Mouse (Mus musculus): Measurements from ENCODE around the gene Swi5. TPM values are rescaled to one million over a fixed set of nuclear protein-coding genes. Genes with fewer than 3 reads are reported as not detected.
A peak's percentile ranks its signal among the peaks of the same experiment; 100 is the strongest.

Swi5 gene
- polyA plus RNA-seq, 2 experiments, result 221 to 324 TPM

- H3K4me3 ChIP-seq (replicated peaks; ENCODE audit: low read length), result peak overlapping the region; percentile 79
- H3K27ac ChIP-seq (replicated peaks; ENCODE audit: low read depth, low read length), result no peak overlapping the region
- peak overlapping the region; percentile 69 for H3K4me2 ChIP-seq (replicated peaks; ENCODE audit: low read depth, low read length, severe bottlenecking)
- peak overlapping the region; percentile 69 for H3K9ac ChIP-seq (ENCODE audit: low read depth, low read length, severe bottlenecking)
- no peaks in the 10 kb centered on the region for H3K9me3 ChIP-seq (ENCODE audit: control insufficient read depth, low read length)
- peaks cover 34% of the 10 kb centered on the region for H3K36me3 ChIP-seq (ENCODE audit: control insufficient read depth, insufficient read depth, low read length)
- H3K4me1 ChIP-seq (ENCODE audit: control insufficient read depth, insufficient read depth, low read length), result peaks cover 7% of the 10 kb centered on the region; the same call in 1 of the 2 replicates
- ATAC-seq (ENCODE audit: low FRiP score, low read depth) (no peak), DNase-seq (ENCODE audit: low spot score) (no peak)
- TF ChIP-seq POLR2A (IDR thresholded peaks at IDR 0.05; ENCODE audit: borderline replicate concordance, extremely low read depth, insufficient read depth, insufficient read length), result no peak
- 61% methylated on average over 6 of the region's 6 CpGs for WGBS
- H3K27me3 ChIP-seq (ENCODE audit: control insufficient read depth, insufficient read depth, low read length), result no peaks in the 10 kb centered on the region
Observed at GRCm38 (mm10) chr2:32258887-32259533, 28.9 kb downstream of the Swi5 start.

GRCm38 (mm10) chr2:32256273-32256672 is 31.6 kb downstream of the Swi5 start:
- Histone ChIP-seq H3K9me3 (ENCODE audit: control insufficient read depth, low read length) (no peaks in the 10 kb centered on the region), H3K27me3 (ENCODE audit: control insufficient read depth, insufficient read depth, low read length) (no peaks in the 10 kb centered on the region), H3K9ac (ENCODE audit: low read depth, low read length, severe bottlenecking) (no peak overlapping the region), H3K36me3 (ENCODE audit: control insufficient read depth, insufficient read depth, low read length) (peaks cover 61% of the 10 kb centered on the region), H3K4me3 (replicated peaks; ENCODE audit: low read length) (no peak overlapping the region), H3K4me1 (ENCODE audit: control insufficient read depth, insufficient read depth, low read length) (peaks cover 7% of the 10 kb centered on the region; the same call in 1 of the 2 replicates), H3K27ac (replicated peaks; ENCODE audit: low read depth, low read length) (no peak overlapping the region), H3K4me2 (replicated peaks; ENCODE audit: low read depth, low read length, severe bottlenecking) (no peak overlapping the region)
- ATAC-seq (ENCODE audit: low FRiP score, low read depth) (no peak), DNase-seq (ENCODE audit: low spot score) (no peak)
- TF ChIP-seq POLR2A (IDR thresholded peaks at IDR 0.05; ENCODE audit: borderline replicate concordance, extremely low read depth, insufficient read depth, insufficient read length), result no peak
- WGBS, result 95% methylated on average over 11 of the region's 11 CpGs

GRCm38 (mm10) chr2:32254563-32254962 is 33.3 kb downstream of the Swi5 start:
- peaks cover 78% of the 10 kb centered on the region for H3K36me3 ChIP-seq (ENCODE audit: control insufficient read depth, insufficient read depth, low read length)
- 86% methylated on average over 5 of the region's 5 CpGs for WGBS
- ATAC-seq (ENCODE audit: low FRiP score, low read depth), result no peak
- no peak for DNase-seq (ENCODE audit: low spot score)
- H3K27ac ChIP-seq (replicated peaks; ENCODE audit: low read depth, low read length), result no peak overlapping the region
- H3K4me1 ChIP-seq (ENCODE audit: control insufficient read depth, insufficient read depth, low read length), result peaks cover 7% of the 10 kb centered on the region; the same call in 1 of the 2 replicates
- no peaks in the 10 kb centered on the region for H3K9me3 ChIP-seq (ENCODE audit: control insufficient read depth, low read length)
- TF ChIP-seq POLR2A (IDR thresholded peaks at IDR 0.05; ENCODE audit: borderline replicate concordance, extremely low read depth, insufficient read depth, insufficient read length), result no peak
- H3K9ac ChIP-seq (ENCODE audit: low read depth, low read length, severe bottlenecking), result no peak overlapping the region
- H3K4me3 ChIP-seq (replicated peaks; ENCODE audit: low read length), result no peak overlapping the region
- H3K4me2 ChIP-seq (replicated peaks; ENCODE audit: low read depth, low read length, severe bottlenecking), result no peak overlapping the region
- no peaks in the 10 kb centered on the region for H3K27me3 ChIP-seq (ENCODE audit: control insufficient read depth, insufficient read depth, low read length)

- Histone ChIP-seq H3K9ac (ENCODE audit: low read depth, low read length, severe bottlenecking) (no peak overlapping the region), H3K4me2 (replicated peaks; ENCODE audit: low read depth, low read length, severe bottlenecking) (no peak overlapping the region), H3K9me3 (ENCODE audit: control insufficient read depth, low read length) (no peaks in the 10 kb centered on the region), H3K4me3 (replicated peaks; ENCODE audit: low read length) (no peak overlapping the region), H3K27ac (replicated peaks; ENCODE audit: low read depth, low read length) (no peak overlapping the region), H3K4me1 (ENCODE audit: control insufficient read depth, insufficient read depth, low read length) (no peaks in the 10 kb centered on the region), H3K36me3 (ENCODE audit: control insufficient read depth, insufficient read depth, low read length) (peaks cover 85% of the 10 kb centered on the region), H3K27me3 (ENCODE audit: control insufficient read depth, insufficient read depth, low read length) (no peaks in the 10 kb centered on the region)
- no peak for DNase-seq (ENCODE audit: low spot score)
- no peak for ATAC-seq (ENCODE audit: low FRiP score, low read depth)
- TF ChIP-seq POLR2A (IDR thresholded peaks at IDR 0.05; ENCODE audit: borderline replicate concordance, extremely low read depth, insufficient read depth, insufficient read length), result no peak
- WGBS, result 80% methylated on average over 1 of the region's 1 CpGs
Observed at GRCm38 (mm10) chr2:32253352-32253751, 34.5 kb downstream of the Swi5 start.

- no peak for DNase-seq (ENCODE audit: low spot score)
- no peaks in the 10 kb centered on the region for H3K4me1 ChIP-seq (ENCODE audit: control insufficient read depth, insufficient read depth, low read length)
- no peaks in the 10 kb centered on the region for H3K27me3 ChIP-seq (ENCODE audit: control insufficient read depth, insufficient read depth, low read length)
- TF ChIP-seq POLR2A (IDR thresholded peaks at IDR 0.05; ENCODE audit: borderline replicate concordance, extremely low read depth, insufficient read depth, insufficient read length), result no peak
- H3K4me2 ChIP-seq (replicated peaks; ENCODE audit: low read depth, low read length, severe bottlenecking), result no peak overlapping the region
- H3K9ac ChIP-seq (ENCODE audit: low read depth, low read length, severe bottlenecking), result no peak overlapping the region
- no peaks in the 10 kb centered on the region for H3K9me3 ChIP-seq (ENCODE audit: control insufficient read depth, low read length)
- H3K4me3 ChIP-seq (replicated peaks; ENCODE audit: low read length), result no peak overlapping the region
- peaks cover 85% of the 10 kb centered on the region for H3K36me3 ChIP-seq (ENCODE audit: control insufficient read depth, insufficient read depth, low read length)
- 93% methylated on average over 5 of the region's 5 CpGs for WGBS
- no peak overlapping the region for H3K27ac ChIP-seq (replicated peaks; ENCODE audit: low read depth, low read length)
- ATAC-seq (ENCODE audit: low FRiP score, low read depth), result no peak
Observed at GRCm38 (mm10) chr2:32252658-32253057, 35.2 kb downstream of the Swi5 start.
